Mouse (Mus musculus): ENCODE data around the gene Ptgis.

Ptgis gene

GRCm38 (mm10) chr2:167203505-167204166, 36.8 kb downstream of the Ptgis start:
- Histone ChIP-seq H3K36me3 (ENCODE audit: control insufficient read depth, insufficient read depth, low read length, poor library complexity, severe bottlenecking) (no peaks in the 10 kb centered on the region), H3K27me3 (ENCODE audit: control insufficient read depth, insufficient read depth, low read length, poor library complexity, severe bottlenecking) (no peaks in the 10 kb centered on the region)
- DNase-seq (ENCODE audit: low read depth, low spot score), result peak; percentile 72

GRCm38 (mm10) chr2:167201463-167202291, 38.7 kb downstream of the Ptgis start:
- DNase-seq (ENCODE audit: low read depth, low spot score), result no peak
- no peaks in the 10 kb centered on the region for H3K27me3 ChIP-seq (ENCODE audit: control insufficient read depth, insufficient read depth, low read length, poor library complexity, severe bottlenecking)
- H3K36me3 ChIP-seq (ENCODE audit: control insufficient read depth, insufficient read depth, low read length, poor library complexity, severe bottlenecking), result no peaks in the 10 kb centered on the region

DNA sequence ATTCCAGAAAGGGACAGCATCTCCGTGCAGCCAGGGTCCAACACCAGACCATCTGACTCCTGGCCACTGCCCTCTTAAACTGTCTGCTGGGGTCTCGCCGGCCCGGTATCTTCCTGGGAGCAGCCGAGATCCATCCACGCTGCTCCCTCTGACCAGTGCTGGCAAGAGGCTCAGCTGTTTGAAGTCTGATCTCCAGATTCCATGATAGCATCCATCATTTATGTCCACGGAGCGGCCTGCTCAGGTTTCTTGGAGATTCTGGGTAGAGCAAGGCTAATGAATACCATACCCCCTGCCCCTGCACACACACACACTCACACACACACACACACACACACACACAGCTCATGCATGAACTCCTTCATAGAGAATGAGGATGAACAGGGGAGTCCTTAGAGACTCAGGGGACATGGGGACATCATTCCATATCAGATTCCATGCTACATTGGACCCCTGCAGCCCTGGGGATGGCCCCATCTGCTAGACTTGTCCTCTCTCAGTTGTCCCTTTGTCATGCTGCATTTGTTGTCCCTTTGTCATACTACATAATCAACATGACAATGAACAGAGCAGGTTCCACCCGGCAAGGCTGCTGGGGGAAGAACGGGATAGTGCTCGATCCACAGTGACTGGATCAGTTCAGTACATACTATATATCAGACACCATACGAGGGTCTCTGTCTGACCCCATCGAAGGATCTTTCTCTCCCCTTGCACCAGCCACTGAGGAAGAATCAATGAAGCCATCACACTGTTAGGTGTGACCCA, 41.6 kb downstream of the Ptgis start:
- H3K36me3 ChIP-seq (ENCODE audit: control insufficient read depth, insufficient read depth, low read length, poor library complexity, severe bottlenecking), result no peaks in the 10 kb centered on the region
- no peak for DNase-seq (ENCODE audit: low read depth, low spot score)
- no peaks in the 10 kb centered on the region for H3K27me3 ChIP-seq (ENCODE audit: control insufficient read depth, insufficient read depth, low read length, poor library complexity, severe bottlenecking)

GRCm38 (mm10) chr2:167193361-167193760, 47.0 kb downstream of the Ptgis start:
- no peak for DNase-seq (ENCODE audit: low read depth, low spot score)
- H3K36me3 ChIP-seq (ENCODE audit: control insufficient read depth, insufficient read depth, low read length, poor library complexity, severe bottlenecking), result no peaks in the 10 kb centered on the region
- no peaks in the 10 kb centered on the region for H3K27me3 ChIP-seq (ENCODE audit: control insufficient read depth, insufficient read depth, low read length, poor library complexity, severe bottlenecking)

GRCm38 (mm10) chr2:167190076-167190399, 50.4 kb downstream of the Ptgis start, which contains the start of gene Kcnb1:
Kcnb1 (minus strand) TSS chr2:167190155.
- H3K36me3 ChIP-seq (ENCODE audit: control insufficient read depth, insufficient read depth, low read length, poor library complexity, severe bottlenecking), result no peaks in the 10 kb centered on the region
- peak; percentile 78 for DNase-seq (ENCODE audit: low read depth, low spot score)
- H3K27me3 ChIP-seq (ENCODE audit: control insufficient read depth, insufficient read depth, low read length, poor library complexity, severe bottlenecking), result no peaks in the 10 kb centered on the region

- DNase-seq (ENCODE audit: low read depth, low spot score), result peak; percentile 69
- no peaks in the 10 kb centered on the region for H3K27me3 ChIP-seq (ENCODE audit: control insufficient read depth, insufficient read depth, low read length, poor library complexity, severe bottlenecking)
- H3K36me3 ChIP-seq (ENCODE audit: control insufficient read depth, insufficient read depth, low read length, poor library complexity, severe bottlenecking), result no peaks in the 10 kb centered on the region
Observed at GRCm38 (mm10) chr2:167189291-167190075, 50.9 kb downstream of the Ptgis start.

DNA sequence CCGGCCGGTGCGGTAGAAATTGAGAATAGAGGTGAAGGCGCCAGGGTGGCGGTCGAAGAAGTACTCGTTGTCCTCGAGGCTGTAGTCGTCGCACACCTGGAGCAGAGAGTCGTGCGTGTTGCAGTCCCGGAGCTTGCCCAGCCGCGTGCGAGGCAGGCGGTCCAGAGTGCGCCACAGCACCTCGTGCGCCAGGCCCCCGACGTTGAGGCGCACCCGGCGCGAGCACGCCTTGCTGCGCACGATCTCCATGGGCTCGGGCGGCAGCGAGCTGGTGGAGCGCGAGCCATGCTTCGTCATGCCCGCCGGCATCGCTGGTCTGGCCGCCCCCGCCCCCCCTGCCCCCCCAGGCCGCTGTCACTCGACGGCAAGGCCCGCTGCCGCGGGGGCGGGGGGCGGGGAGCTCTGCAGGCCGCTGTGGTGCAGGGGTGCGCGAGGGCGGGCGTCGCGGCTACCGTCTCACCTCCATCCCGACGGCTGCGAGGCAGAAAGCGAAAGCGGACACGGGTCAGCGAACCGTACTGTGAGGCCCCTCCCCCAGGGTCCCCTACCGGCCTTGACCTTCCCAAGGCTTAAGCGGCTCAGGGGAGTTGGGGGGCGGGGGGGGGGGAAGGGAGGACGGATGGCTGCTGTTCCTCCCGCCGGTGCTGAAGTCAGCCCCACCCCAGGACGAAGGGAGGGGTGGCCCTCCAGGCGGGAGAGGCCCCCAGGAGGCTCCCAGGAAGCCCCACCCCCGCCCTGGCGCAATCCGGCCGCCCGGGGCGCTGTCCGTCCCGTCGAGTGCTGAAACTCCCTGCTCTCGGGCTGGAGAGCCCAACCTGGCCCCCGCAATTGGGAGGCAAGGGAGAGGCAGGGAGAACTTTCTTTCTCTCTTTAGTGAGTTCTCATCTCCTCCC, 51.8 kb downstream of the Ptgis start:
- Histone ChIP-seq H3K27me3 (ENCODE audit: control insufficient read depth, insufficient read depth, low read length, poor library complexity, severe bottlenecking) (no peaks in the 10 kb centered on the region), H3K36me3 (ENCODE audit: control insufficient read depth, insufficient read depth, low read length, poor library complexity, severe bottlenecking) (no peaks in the 10 kb centered on the region)
- DNase-seq (ENCODE audit: low read depth, low spot score), result peak; percentile 85

DNA sequence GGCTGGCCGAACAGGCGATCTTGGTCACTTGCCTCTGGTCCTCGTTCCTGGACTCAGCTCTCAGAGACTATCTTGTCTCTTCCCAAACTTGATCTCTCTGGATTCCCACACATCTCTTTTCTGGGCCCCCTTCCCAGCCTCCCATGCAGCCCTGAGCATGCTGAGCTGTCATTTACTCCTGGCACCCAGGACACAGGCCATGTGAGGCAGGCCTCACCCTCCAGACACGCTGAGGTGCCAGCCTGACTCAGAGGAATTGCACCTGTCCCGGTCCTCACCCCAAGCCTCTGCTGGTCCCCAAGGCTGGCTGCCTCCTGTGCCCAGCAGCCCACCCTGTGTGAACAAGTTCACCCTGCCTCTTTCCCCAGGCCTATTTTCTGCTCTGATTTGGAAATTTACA, 53.3 kb downstream of the Ptgis start:
- DNase-seq (ENCODE audit: low read depth, low spot score), result no peak
- Histone ChIP-seq H3K27me3 (ENCODE audit: control insufficient read depth, insufficient read depth, low read length, poor library complexity, severe bottlenecking) (no peaks in the 10 kb centered on the region), H3K36me3 (ENCODE audit: control insufficient read depth, insufficient read depth, low read length, poor library complexity, severe bottlenecking) (no peaks in the 10 kb centered on the region)

- H3K36me3 ChIP-seq (ENCODE audit: control insufficient read depth, insufficient read depth, low read length, poor library complexity, severe bottlenecking), result no peaks in the 10 kb centered on the region
- no peaks in the 10 kb centered on the region for H3K27me3 ChIP-seq (ENCODE audit: control insufficient read depth, insufficient read depth, low read length, poor library complexity, severe bottlenecking)
- DNase-seq (ENCODE audit: low read depth, low spot score), result no peak
Observed at GRCm38 (mm10) chr2:167186544-167186943, 53.9 kb downstream of the Ptgis start.

- no peak for DNase-seq (ENCODE audit: low read depth, low spot score)
- H3K36me3 ChIP-seq (ENCODE audit: control insufficient read depth, insufficient read depth, low read length, poor library complexity, severe bottlenecking), result no peaks in the 10 kb centered on the region
- no peaks in the 10 kb centered on the region for H3K27me3 ChIP-seq (ENCODE audit: control insufficient read depth, insufficient read depth, low read length, poor library complexity, severe bottlenecking)
Observed at GRCm38 (mm10) chr2:167186003-167186402, 54.4 kb downstream of the Ptgis start.

- DNase-seq (ENCODE audit: low read depth, low spot score), result no peak
- H3K27me3 ChIP-seq (ENCODE audit: control insufficient read depth, insufficient read depth, low read length, poor library complexity, severe bottlenecking), result no peaks in the 10 kb centered on the region
- H3K36me3 ChIP-seq (ENCODE audit: control insufficient read depth, insufficient read depth, low read length, poor library complexity, severe bottlenecking), result no peaks in the 10 kb centered on the region
Observed at GRCm38 (mm10) chr2:167185432-167185831, 55.0 kb downstream of the Ptgis start.

DNA sequence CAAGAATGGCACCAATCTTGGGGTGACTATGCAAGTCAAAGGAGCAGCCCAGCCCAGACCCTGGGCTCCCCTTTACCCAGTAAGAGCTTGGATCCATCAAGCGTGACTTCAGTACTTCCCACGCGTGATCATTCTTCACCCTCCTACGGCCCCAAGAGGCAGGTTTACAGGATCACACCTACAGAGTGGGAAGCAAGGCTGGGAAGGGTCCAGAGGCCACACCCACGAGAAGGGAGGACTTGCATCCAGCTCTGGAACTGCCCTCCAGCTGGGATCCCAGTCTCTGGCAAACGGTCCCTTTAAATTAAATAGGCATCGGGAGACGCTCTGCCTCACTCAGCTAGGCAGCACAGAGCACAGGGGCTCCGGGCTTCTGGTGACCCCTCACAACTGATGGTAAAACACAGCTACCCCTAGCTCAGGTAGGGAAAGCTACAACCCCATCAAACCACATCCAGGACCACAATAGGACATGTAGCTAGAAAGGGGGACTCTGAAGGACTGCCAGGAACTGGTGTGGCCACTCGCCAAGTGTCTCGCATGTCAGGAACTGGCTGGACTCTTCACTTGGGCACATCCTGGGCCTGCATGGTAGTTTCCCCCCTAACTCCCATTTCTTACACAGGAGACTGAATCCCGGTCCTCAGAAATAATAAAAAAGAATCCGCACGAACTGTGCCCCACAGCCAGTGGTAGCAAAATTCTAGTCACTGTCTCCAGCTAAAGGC, 58.6 kb downstream of the Ptgis start:
- H3K27me3 ChIP-seq (ENCODE audit: control insufficient read depth, insufficient read depth, low read length, poor library complexity, severe bottlenecking), result no peaks in the 10 kb centered on the region
- H3K36me3 ChIP-seq (ENCODE audit: control insufficient read depth, insufficient read depth, low read length, poor library complexity, severe bottlenecking), result no peaks in the 10 kb centered on the region
- DNase-seq (ENCODE audit: low read depth, low spot score), result no peak

DNA sequence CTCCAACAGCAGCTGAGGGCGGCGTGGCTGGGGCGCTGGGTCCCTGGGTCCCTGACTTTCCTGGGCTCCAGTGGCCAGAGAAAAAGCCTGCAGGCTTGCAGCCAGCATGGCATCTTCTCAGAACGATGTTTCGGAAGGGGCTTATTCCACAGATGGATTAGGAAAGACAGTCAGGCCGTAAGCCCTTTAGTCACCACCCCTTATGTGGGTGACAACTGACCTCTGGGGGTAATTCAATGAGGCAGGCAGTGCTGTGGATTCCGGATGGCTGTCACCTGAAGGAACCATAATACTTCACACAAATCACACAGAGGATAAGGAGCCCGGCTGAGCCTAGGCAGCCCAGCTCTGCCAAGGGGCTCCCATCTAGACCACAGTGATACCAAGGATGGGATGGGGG, 59.3 kb downstream of the Ptgis start:
- no peaks in the 10 kb centered on the region for H3K36me3 ChIP-seq (ENCODE audit: control insufficient read depth, insufficient read depth, low read length, poor library complexity, severe bottlenecking)
- no peaks in the 10 kb centered on the region for H3K27me3 ChIP-seq (ENCODE audit: control insufficient read depth, insufficient read depth, low read length, poor library complexity, severe bottlenecking)
- no peak for DNase-seq (ENCODE audit: low read depth, low spot score)
